Mouse (Mus musculus) forebrain, embryonic 15.5 days (tissue): ENCODE measurements around the gene Ajm1. TPM values are rescaled to one million over a fixed set of nuclear protein-coding genes. Genes with fewer than 3 reads are reported as not detected.

ENCODE experiments used
- ATAC-seq: fragments of 200-750 bp; cut with Nextera tagmentation; replicated peaks from 2 replicates; pipeline ENCODE4 v1.8.0; 2017; ENCODE audit warnings: mild to moderate bottlenecking, moderate TSS enrichment, moderate library complexity
- H3K27ac ChIP-seq: fragments of 300-500 bp; sonication (generic); replicated peaks from 2 replicates; pipeline ENCODE4 v1.5.1; 2015; ENCODE audit warnings: mild to moderate bottlenecking, inconsistent platforms
- H3K27me3 ChIP-seq: fragments of 300-500 bp; sonication (generic); 2 replicates; pipeline ENCODE4 v1.6.1; 2015; ENCODE audit warnings: inconsistent platforms
- H3K36me3 ChIP-seq: fragments of 300-500 bp; sonication (generic); 2 replicates; pipeline ENCODE4 v1.6.1; 2015; ENCODE audit warnings: mild to moderate bottlenecking, inconsistent platforms
- H3K4me1 ChIP-seq: fragments of 300-500 bp; sonication (generic); 2 replicates; pipeline ENCODE4 v1.6.1; 2015; ENCODE audit warnings: inconsistent platforms
- H3K4me2 ChIP-seq: fragments of 300-500 bp; sonication (generic); replicated peaks from 2 replicates; pipeline ENCODE4 v1.6.1; 2015; ENCODE audit warnings: mild to moderate bottlenecking, inconsistent platforms
- H3K4me3 ChIP-seq: fragments of 300-500 bp; sonication (generic); 2 replicates; pipeline ENCODE4 v1.5.1; 2015; ENCODE audit warnings: mild to moderate bottlenecking, inconsistent platforms
- H3K9ac ChIP-seq: fragments of 300-500 bp; sonication (generic); replicated peaks from 2 replicates; pipeline ENCODE4 v1.6.1; 2015; ENCODE audit warnings: mild to moderate bottlenecking, inconsistent platforms
- H3K9me3 ChIP-seq: fragments of 300-500 bp; sonication (generic); 2 replicates; pipeline ENCODE4 v1.6.1; 2016; ENCODE audit warnings: inconsistent platforms
- WGBS: fragments of 180-500 bp; shearing (Covaris S2); methylation state at CpG from one replicate; pipeline ENCODE4 v1.1.7; 2015; ENCODE audit warnings: mixed read lengths; 5-methylcytosine and 5-hydroxymethylcytosine counted together
- polyA plus RNA-seq: library from polyadenylated mRNA; unstranded; fragments of >200 nt; fragmentation: Nextera tagmentation; extraction: Ambion mirVana; gene quantifications from 2 replicates; pipeline ENCODE4 v1.2.1, GENCODE M21; 2015

Ajm1 gene
- polyA plus RNA-seq, 1 experiment from 2014 or later, result 5.9 TPM

GRCm38 (mm10) chr2:25536531-25536930 lies 45.0 kb downstream of the Ajm1 start:
- H3K4me1 ChIP-seq, result no peaks in the 10 kb centered on the region
- no peak overlapping the region for H3K27ac ChIP-seq
- H3K36me3 ChIP-seq, result peaks cover 19% of the 10 kb centered on the region
- H3K4me2 ChIP-seq, result no peak overlapping the region
- H3K9me3 ChIP-seq, result no peaks in the 10 kb centered on the region
- WGBS, result 94% methylated on average over 8 of the region's 8 CpGs
- H3K9ac ChIP-seq, result no peak overlapping the region
- H3K27me3 ChIP-seq, result no peaks in the 10 kb centered on the region
- H3K4me3 ChIP-seq, result no peak overlapping the region
- no peak for ATAC-seq

DNA sequence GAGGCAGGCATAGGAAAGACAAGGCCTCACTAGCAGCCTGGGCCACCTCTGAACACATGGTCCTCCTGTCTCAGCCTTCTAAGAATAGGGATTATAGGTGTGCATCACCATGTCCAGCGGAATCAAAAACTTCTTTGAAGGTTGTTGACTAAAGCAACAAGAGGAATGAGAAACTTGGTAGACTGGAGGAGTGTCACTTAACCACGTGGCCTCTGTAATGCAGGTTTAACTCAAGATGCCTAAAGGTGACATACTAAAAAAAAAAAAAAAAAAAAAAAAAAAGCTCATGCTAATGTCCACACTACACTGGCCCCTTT lies 46.7 kb downstream of the Ajm1 start:
- H3K36me3 ChIP-seq, result peaks cover 25% of the 10 kb centered on the region
- 96% methylated on average over 2 of the region's 2 CpGs for WGBS

DNA sequence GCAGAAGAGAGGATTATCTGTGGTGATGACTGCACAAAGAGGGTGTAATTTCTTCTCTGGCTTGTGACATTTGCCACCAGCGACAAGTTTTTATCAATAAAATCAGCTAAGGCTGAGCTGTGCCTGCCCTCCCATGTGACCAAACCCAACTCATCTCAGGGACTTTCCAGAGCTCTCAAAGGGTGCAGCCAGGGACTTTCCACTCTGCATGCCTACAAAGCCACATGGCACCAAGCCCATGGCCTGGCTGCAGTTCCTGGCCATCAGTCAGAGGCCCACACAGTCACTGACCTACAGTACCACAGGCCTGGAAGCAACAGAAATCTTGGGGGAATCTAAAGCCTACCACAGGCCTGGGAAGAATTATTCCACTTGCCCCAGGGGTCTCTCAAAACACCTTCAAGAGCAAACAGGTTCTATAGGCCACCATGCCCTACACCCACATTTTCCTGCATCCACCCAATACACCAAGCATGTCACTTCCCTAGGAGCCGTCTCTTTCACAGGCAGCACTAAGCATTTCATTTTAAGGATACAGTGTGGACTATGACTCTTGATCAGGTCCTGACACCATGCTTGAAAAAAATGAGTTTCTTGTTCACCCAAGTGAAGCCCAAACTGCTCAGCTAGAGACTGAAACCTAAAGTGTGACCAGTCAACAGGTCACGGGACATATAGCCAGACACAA lies 47.2 kb downstream of the Ajm1 start:
- no peaks in the 10 kb centered on the region for H3K4me1 ChIP-seq
- H3K4me3 ChIP-seq, result no peak overlapping the region
- ATAC-seq, result no peak
- no peak overlapping the region for H3K9ac ChIP-seq
- H3K4me2 ChIP-seq, result no peak overlapping the region
- 93% methylated on average over 3 of the region's 3 CpGs for WGBS
- H3K27me3 ChIP-seq, result no peaks in the 10 kb centered on the region
- no peak overlapping the region for H3K27ac ChIP-seq
- no peaks in the 10 kb centered on the region for H3K9me3 ChIP-seq
- H3K36me3 ChIP-seq, result peaks cover 29% of the 10 kb centered on the region

More for the DNA sequence above, 46.7 kb downstream of the Ajm1 start:
- no peak overlapping the region for H3K4me2 ChIP-seq
- H3K9ac ChIP-seq, result no peak overlapping the region
- no peaks in the 10 kb centered on the region for H3K4me1 ChIP-seq
- no peak for ATAC-seq
- no peaks in the 10 kb centered on the region for H3K27me3 ChIP-seq
- H3K27ac ChIP-seq, result no peak overlapping the region
- no peak overlapping the region for H3K4me3 ChIP-seq
- no peaks in the 10 kb centered on the region for H3K9me3 ChIP-seq

DNA sequence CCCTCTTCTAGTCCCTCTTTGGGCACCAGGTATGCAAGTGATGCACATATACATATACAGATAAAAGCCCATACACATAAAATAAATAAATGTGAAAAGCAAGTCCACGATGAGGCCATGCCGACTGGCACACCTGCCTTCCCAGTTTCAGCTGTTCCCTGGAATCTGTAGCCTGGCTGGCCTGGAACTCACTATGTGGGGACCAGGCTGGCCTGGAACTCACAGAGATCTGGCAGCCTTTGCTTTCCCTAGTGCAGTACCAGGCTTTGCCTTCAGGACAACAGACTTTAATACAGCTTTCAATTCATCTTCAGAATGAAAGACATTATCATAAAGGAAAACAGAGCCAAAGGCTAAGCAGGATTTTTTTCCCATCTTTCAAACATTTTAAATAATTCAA lies 47.9 kb downstream of the Ajm1 start:
- Histone ChIP-seq H3K27ac (no peak overlapping the region), H3K9me3 (no peaks in the 10 kb centered on the region), H3K36me3 (peaks cover 35% of the 10 kb centered on the region), H3K4me1 (no peaks in the 10 kb centered on the region), H3K27me3 (no peaks in the 10 kb centered on the region), H3K4me2 (no peak overlapping the region), H3K9ac (no peak overlapping the region), H3K4me3 (no peak overlapping the region)
- WGBS, result 91% methylated on average over 2 of the region's 2 CpGs
- ATAC-seq, result no peak

DNA sequence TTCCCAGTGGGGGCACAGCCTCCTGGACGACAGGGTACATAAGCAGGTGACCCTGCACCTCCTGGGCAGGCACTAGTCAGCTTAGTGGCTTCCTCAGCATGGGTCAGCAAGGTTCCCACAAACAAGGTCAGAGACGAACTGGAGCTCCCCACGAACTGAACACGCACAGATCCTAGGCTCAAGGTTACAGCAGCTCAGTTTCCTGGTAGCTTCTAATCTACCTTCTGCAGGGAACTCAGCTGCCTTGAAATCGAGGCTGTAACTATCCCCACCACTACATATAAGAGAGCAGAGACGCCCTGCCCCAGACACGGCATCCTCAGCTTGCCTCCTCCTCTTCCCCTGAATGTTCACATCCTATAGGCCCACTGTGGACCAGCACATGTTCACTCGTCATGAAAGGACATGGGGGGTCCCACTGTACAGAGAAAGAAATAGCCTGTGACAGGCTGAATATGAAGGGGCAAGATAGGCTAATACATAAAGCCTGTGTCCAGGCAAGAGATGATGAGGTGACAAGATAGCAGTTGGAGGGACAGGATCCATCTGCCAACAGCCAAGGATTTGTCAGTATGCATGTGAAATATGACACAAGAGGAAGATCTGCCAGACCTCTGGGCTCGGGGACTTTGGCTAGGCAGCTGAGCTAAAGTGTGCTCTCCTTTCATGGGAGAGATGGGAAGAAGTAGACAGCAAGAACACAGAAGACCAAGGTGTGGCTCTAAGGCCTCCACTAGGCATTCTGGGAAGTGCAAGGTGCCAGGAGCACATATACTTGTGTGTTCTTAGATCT lies 54.9 kb downstream of the Ajm1 start:
- no peak for ATAC-seq
- Histone ChIP-seq H3K9me3 (no peaks in the 10 kb centered on the region), H3K4me2 (no peak overlapping the region), H3K27me3 (no peaks in the 10 kb centered on the region), H3K4me3 (no peak overlapping the region), H3K36me3 (peaks cover 72% of the 10 kb centered on the region), H3K27ac (no peak overlapping the region), H3K9ac (no peak overlapping the region), H3K4me1 (no peaks in the 10 kb centered on the region)
- WGBS, result 90% methylated on average over 9 of the region's 9 CpGs

Other genes starting within 250 kb of the Ajm1 start
- gene Man1b1, start 249.4 kb downstream of the Ajm1 start, polyA plus RNA-seq, result 52.6 and 61.1 TPM in 2 replicates
- 25.5 and 29.3 TPM in 2 replicates for gene Dpp7, start 225.4 kb downstream of the Ajm1 start, polyA plus RNA-seq
- gene Uap1l1, start 216.1 kb downstream of the Ajm1 start, polyA plus RNA-seq, result 4.1 and 5.1 TPM in 2 replicates
- 31.9 and 32.6 TPM in 2 replicates for gene Sapcd2, start 209.4 kb downstream of the Ajm1 start, polyA plus RNA-seq
- gene Entpd2, start 185.9 kb downstream of the Ajm1 start, polyA plus RNA-seq, result 3.6 and 4.8 TPM in 2 replicates
- gene Npdc1, start 182.4 kb downstream of the Ajm1 start, polyA plus RNA-seq, result 406 and 408 TPM in 2 replicates
- 0.20 TPM in 1 of 2 replicates, not detected in the other for gene Fut7, start 158.5 kb downstream of the Ajm1 start, polyA plus RNA-seq
- 11.6 and 14.1 TPM in 2 replicates for gene Abca2, start 153.1 kb downstream of the Ajm1 start, polyA plus RNA-seq
- 3.3 and 3.4 TPM in 2 replicates for gene Clic3, start 124.9 kb downstream of the Ajm1 start, polyA plus RNA-seq
- 100 and 101 TPM in 2 replicates for gene Paxx, start 120.7 kb downstream of the Ajm1 start, polyA plus RNA-seq
- gene Ptgds, start 111.7 kb downstream of the Ajm1 start, polyA plus RNA-seq, result 112 and 123 TPM in 2 replicates
- not detected in 2 replicates for gene Lcn12, start 87.8 kb downstream of the Ajm1 start, polyA plus RNA-seq
- gene Fbxw5, start 81.0 kb downstream of the Ajm1 start, polyA plus RNA-seq, result 128 and 130 TPM in 2 replicates
- gene C8g, start 80.0 kb downstream of the Ajm1 start, polyA plus RNA-seq, result 3.4 and 4.7 TPM in 2 replicates
- gene Traf2, start 34.8 kb downstream of the Ajm1 start, polyA plus RNA-seq, result 28.2 and 28.6 TPM in 2 replicates
- 368 and 393 TPM in 2 replicates for gene Edf1, start 23.9 kb downstream of the Ajm1 start, polyA plus RNA-seq
- 4.2 and 5.3 TPM in 2 replicates for gene Mamdc4, start 6.9 kb downstream of the Ajm1 start, polyA plus RNA-seq
- 151 and 158 TPM in 2 replicates for gene Phpt1, start 6.5 kb downstream of the Ajm1 start, polyA plus RNA-seq
- 78.8 and 81.1 TPM in 2 replicates for gene Rabl6, start 26.8 kb upstream of the Ajm1 start, polyA plus RNA-seq
- gene Ccdc183, start 35.9 kb upstream of the Ajm1 start, polyA plus RNA-seq, result 0.14 and 0.20 TPM in 2 replicates
- gene Tmem141, start 40.2 kb upstream of the Ajm1 start, polyA plus RNA-seq, result 23.8 and 25.0 TPM in 2 replicates
- 2.2 and 2.7 TPM in 2 replicates for gene Fcna, start 46.3 kb upstream of the Ajm1 start, polyA plus RNA-seq
- gene Lcn8, start 71.4 kb upstream of the Ajm1 start, polyA plus RNA-seq, result not detected in 2 replicates
- not detected in 2 replicates for gene Lcn5, start 76.2 kb upstream of the Ajm1 start, polyA plus RNA-seq
- gene Lcn6, start 95.0 kb upstream of the Ajm1 start, polyA plus RNA-seq, result not detected in 2 replicates
- gene Lcn10, start 101.0 kb upstream of the Ajm1 start, polyA plus RNA-seq, result not detected in 2 replicates
- not detected in 2 replicates for gene Obp2a, start 118.3 kb upstream of the Ajm1 start, polyA plus RNA-seq
- gene Bmyc, start 125.0 kb upstream of the Ajm1 start, polyA plus RNA-seq, result 115 TPM in 2 replicates
- gene Obp2b, start 155.3 kb upstream of the Ajm1 start, polyA plus RNA-seq, result not detected in 2 replicates
- gene Lcn3, start 183.8 kb upstream of the Ajm1 start, polyA plus RNA-seq, result not detected in 2 replicates
- gene Lcn11, start 195.3 kb upstream of the Ajm1 start, polyA plus RNA-seq, result not detected in 2 replicates
- gene Gm13539, start 200.5 kb upstream of the Ajm1 start, polyA plus RNA-seq, result not detected in 2 replicates
- not detected in 2 replicates for gene Glt6d1, start 234.1 kb upstream of the Ajm1 start, polyA plus RNA-seq
- not detected in 2 replicates for gene Lcn9, start 241.4 kb upstream of the Ajm1 start, polyA plus RNA-seq